Comparison of ENCODE assay signal across 8 mouse cellular contexts in genomic region chr1:39867966-39868593, GRCm38 (mm10). TPM values are rescaled to one million over a fixed set of nuclear protein-coding genes. Genes with fewer than 3 reads are reported as not detected.
DNase-seq lines count a peak whose midpoint lies in the region; ATAC-seq and TF ChIP-seq lines count a peak whose summit lies in the region.

No protein-coding gene starts in this region.

- no peak overlapping the region for H3K4me3 ChIP-seq in lung, embryonic 14.5 days (ENCODE audit: low read depth, low read length)
- no peak overlapping the region for H3K4me3 ChIP-seq in midbrain, embryonic 15.5 days

- intact Hi-C loops in gastrocnemius, postnatal 14 days (cut with DNase I; ENCODE audit: low total_unique reads) = no loop called here

- no peaks in the 10 kb centered on the region for H3K27me3 ChIP-seq in lung, embryonic 14.5 days (ENCODE audit: insufficient read depth, low read length)
- H3K27me3 ChIP-seq in midbrain, embryonic 15.5 days (replicated peaks) = no peaks in the 10 kb centered on the region

- no peaks in the 10 kb centered on the region for H3K9me3 ChIP-seq in lung, embryonic 14.5 days (ENCODE audit: low read depth, low read length)
- no peaks in the 10 kb centered on the region for H3K9me3 ChIP-seq in midbrain, embryonic 15.5 days

- peak overlapping the region; percentile 6; the same call in 1 of the 2 replicates for H3K27ac ChIP-seq in lung, embryonic 14.5 days (ENCODE audit: low read depth)
- H3K27ac ChIP-seq in midbrain, embryonic 15.5 days = no peak overlapping the region

- WGBS in lung, embryonic 14.5 days = 17% methylated on average over 6 of the region's 6 CpGs
- WGBS in midbrain, embryonic 15.5 days = 58% methylated on average over 6 of the region's 6 CpGs

- no peak overlapping the region for H3K4me2 ChIP-seq in lung, embryonic 14.5 days
- H3K4me2 ChIP-seq in midbrain, embryonic 15.5 days = no peak overlapping the region

- no peak overlapping the region for H3K9ac ChIP-seq in lung, embryonic 14.5 days
- no peak overlapping the region for H3K9ac ChIP-seq in midbrain, embryonic 15.5 days

- peaks cover 18% of the 10 kb centered on the region for H3K4me1 ChIP-seq in lung, embryonic 14.5 days (ENCODE audit: insufficient read depth)
- H3K4me1 ChIP-seq in midbrain, embryonic 15.5 days = peaks cover 8% of the 10 kb centered on the region; the same call in 1 of the 2 replicates

- ATAC-seq in lung, embryonic 14.5 days (ENCODE audit: insufficient read depth) = no peak
- ATAC-seq in midbrain, embryonic 15.5 days (replicated peaks) = no peak

- TF ChIP-seq CTCF in lung, embryonic 14.5 days (IDR thresholded peaks at IDR 0.05; ENCODE audit: low read depth) = no peak

- peak; percentile 47 for DNase-seq in ovary, postnatal 36 days (ENCODE audit: low spot score)
- no peak for DNase-seq in ovary, postnatal 14 days (ENCODE audit: low spot score)
- peak; percentile 65 for DNase-seq in gastrocnemius, postnatal 14 days
- DNase-seq in kidney, adult 18-20 months = peak; percentile 44
- DNase-seq in lung, embryonic 14.5 days = peak; percentile 67
- DNase-seq in right cerebral cortex, postnatal 14 days = no peak
- no peak for DNase-seq in layer of hippocampus, postnatal 25 days (ENCODE audit: extremely low spot score in 1 of 2, low spot score in 1 of 2)

- H3K36me3 ChIP-seq in lung, embryonic 14.5 days (ENCODE audit: insufficient read depth) = no peaks in the 10 kb centered on the region
- no peaks in the 10 kb centered on the region for H3K36me3 ChIP-seq in midbrain, embryonic 15.5 days (replicated peaks)

RNA-seq across cellular contexts. Expression of gene Map4k4, which starts 32.6 kb away (rescaled TPM):
- total RNA-seq in gastrocnemius, postnatal 14 days (2021) = 10 to 100 TPM; 53.2 to 53.6 TPM
- polyA plus RNA-seq in lung, embryonic 14.5 days (2014; fragmentation: Nextera tagmentation; extraction: Ambion mirVana) = 44.7 and 49.3 TPM in 2 replicates
- polyA plus RNA-seq in midbrain, embryonic 15.5 days (2015; fragmentation: Nextera tagmentation; extraction: Ambion mirVana) = 46.5 and 55.2 TPM in 2 replicates
- total RNA-seq in layer of hippocampus, postnatal 25 days (2021) = 100 to 1,000 TPM; 154 to 180 TPM

Comparison
In these comparisons a context has a peak if more than half of its experiments do, and no peak if none do; other contexts are left out.
1. DNase-seq: peak in ovary, postnatal 36 days (single experiment), gastrocnemius, postnatal 14 days (single experiment), kidney, adult 18-20 months (single experiment) and lung, embryonic 14.5 days (single experiment); none in ovary, postnatal 14 days (single experiment), right cerebral cortex, postnatal 14 days (single experiment) and layer of hippocampus, postnatal 25 days (0 of 2).